Mouse (Mus musculus): ENCODE data around the gene Gm5129. TPM values are rescaled to one million over a fixed set of nuclear protein-coding genes. Genes with fewer than 3 reads are reported as not detected.
"Not testable (repeated sequence)": the region's sequence is repeated elsewhere in the genome, so short reads cannot be mapped to it uniquely, and the experiment has no call there.

Gene Gm5129
- total RNA-seq (2021) (1 to 10 TPM in 1 of 2 experiments, not detected in 1; 1.7 TPM), polyA plus RNA-seq (2012; rRNA removed) (not detected in 2 replicates)
- long read RNA-seq, partial matches to known transcripts: 0 of 1 reads
- long read RNA-seq, other reads (novel, unspliced or antisense): 0 of 1 reads

DNA sequence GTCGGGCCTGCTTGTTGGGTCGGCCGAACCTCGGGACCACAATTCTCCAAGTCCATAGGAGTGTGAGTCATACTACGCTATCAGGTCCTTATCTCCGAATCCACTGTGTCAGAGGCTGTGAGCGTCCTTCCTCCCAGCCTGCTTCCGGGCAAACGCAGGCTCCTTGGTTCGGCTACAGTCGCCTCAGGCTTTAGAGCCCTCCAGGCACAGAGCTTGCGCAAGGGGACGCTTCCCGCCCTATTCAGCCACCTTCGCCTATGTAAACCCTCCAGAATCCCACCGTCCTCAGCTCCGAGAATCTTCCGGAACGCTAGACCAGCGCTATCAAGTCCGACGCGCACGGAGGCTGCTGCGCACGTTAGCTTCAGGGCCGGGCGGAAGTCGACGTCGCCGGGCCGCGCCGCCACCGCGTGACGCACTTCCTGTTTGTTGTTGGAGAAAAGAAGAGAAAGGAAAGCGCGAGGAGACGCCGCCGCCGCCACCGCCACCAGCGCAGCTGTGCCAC, at the start of gene Gm5129, which contains the start of gene Dnajb6:
Gm5129 (minus strand) TSS at position 380 of the 505 bp plus-strand sequence.
Dnajb6 (plus strand) TSS at position 132 of the 505 bp plus-strand sequence.
- peak; percentile 98 for DNase-seq

DNA sequence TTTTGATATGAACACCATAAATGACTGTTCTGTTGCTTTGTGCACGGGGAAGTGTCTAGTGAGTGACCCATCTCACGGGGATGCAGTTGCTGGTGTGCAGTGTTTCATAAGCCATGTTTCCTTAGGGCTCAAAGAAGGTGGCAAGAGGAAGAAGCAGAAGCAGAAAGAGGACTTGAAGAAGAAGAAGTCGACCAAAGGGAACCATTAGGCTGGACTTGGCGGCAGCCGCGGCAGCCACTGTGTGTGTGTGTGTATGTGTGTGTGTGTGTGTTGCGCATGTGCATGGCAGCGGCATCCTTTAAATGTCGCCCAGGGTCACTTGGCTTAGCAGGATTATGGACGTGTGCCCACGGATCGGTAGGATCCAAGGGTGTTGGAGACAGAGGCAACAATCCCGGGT, 49.2 kb upstream of the Gm5129 start:
- DNase-seq: not testable (repeated sequence)

DNA sequence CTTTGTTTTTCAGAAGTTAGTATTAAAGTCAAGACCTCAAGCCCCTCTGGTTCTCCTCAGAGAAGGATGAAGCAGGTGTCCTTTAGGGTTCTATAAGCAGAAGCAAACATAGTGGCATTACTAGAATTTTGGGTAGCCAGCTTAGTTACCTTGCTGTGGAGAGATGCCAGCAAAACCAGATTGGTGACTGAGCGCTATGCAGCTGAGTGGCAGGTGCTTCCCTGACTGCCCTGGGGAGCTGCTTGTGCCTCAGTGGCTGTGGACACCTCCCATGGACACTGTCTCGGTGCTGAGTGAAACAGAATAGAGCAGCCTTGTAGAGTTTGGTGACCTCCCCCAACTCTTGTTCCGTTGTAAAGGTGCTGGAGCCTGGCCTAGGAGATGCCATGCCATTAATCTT, 46.5 kb upstream of the Gm5129 start:
- DNase-seq: no peak

DNA sequence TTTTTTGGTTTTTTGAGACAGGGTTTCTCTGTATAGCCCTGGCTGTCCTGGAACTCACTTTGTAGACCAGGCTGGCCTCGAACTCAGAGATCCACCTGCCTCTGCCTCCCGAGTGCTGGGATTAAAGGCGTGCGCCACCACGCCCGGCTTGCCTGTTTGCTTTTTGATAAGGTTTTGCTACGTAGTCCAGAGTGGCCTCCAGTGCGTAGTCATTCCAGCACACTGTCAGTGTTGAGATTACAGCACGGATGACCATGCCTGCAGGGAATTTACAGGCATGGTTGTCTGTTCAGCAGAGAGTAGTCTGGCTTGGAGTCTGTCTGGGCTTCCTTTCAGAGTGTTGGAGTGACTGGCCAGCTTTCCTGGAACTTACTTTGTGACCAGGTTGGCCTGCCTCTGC, 44.0 kb upstream of the Gm5129 start:
- DNase-seq: not testable (repeated sequence)

DNA sequence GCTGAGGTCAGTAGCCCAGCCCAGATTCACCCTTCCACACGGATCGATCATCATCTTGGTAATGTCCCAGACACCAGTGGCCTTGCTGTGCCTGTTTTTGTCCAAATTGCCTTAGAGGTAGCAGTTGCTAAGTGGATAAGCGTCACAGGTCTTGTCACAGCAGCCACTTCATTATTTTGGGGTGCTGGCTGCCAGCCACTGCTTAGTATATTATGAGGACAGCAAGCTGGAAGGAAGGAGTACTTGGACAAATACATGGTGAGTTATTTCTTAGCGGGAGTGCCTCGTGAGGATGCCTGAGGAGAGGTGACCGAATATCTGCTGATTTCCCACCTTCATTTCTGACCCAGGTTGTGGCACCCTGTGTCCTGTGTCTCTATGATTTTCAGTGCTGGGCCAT, 42.3 kb upstream of the Gm5129 start:
- DNase-seq: no peak

DNA sequence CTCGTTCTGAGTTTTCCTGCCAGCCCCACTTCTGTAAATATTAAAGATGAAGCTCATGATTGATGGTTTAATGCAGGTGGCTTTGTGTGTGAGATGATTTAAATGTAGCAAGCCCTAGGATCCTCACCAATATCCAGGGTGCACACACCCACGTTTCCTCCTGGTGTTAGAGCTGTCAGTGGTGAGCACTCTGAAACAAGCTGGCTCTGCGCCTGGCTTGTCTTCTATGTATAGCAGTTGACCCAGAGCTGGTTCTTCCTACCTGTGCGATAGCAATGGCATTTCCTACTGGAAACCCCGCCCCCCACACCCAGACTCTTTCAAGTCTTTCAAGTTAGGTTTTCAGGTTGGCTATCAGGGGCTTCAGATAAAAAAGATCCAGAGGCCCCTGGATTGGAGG, 39.7 kb upstream of the Gm5129 start:
- DNase-seq: no peak

DNA sequence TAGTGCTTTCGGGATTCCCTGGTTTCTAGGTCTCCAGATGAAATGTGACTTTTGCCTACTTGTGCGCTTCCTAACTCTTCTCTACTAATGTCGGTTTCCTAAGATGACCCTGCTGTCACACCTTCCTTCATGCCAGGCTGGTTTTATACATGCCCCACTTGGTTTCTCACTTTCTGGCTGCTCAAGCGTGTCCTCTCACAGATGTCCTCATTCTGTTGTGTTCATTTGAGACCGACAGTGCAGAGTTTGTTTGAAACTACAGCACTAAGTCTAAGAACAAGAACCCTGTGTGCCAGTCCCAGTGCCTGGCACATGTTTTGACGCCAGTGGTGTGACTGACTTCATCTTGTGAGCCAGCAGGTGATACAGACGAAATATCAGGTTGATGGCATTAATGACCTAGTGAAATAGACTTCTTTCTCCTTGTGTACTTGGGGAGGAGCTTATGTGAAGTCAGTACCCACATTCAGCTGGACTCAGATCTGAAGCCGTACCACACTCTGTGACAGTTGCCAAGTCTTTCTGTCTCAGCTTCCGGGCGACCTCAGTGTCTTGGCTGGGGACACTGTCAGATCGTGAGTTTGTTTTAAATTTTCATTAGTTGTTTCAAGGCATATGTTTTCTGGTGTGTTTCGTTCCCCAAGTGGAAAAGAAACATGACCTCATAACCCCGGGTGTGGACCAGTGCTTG, 37.9 kb upstream of the Gm5129 start:
- DNase-seq: no peak

DNA sequence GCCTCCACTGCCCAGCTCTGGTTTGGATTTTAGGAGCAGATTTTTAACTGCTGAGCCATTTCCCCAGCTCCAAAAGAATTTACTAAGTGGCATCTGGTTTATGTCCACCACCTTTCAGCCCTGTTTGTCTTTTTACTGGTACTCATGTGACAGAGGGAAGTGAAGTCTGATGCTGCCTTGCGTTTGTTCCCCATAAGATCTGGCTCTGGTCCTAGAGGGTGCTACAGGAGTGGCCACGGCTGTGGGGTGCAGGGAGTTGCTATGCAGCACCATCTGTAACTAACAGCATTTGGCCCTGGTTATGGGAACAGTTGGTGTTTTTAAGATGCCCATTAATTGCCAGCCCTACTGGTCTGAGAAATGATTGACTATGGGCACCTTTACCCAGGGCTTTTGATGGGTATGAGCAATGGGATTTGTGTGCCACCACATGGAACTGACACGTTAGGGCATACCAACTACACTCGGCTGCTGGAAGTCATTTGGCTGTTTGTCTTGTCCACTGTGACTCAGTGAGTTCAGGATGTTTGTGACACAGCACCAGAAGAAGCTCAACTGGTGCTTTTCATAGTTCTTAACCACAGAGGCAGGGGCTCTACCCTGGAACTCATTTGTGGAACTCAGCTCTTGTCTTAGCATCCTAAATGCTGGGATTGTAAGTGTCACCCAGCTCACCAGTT, 37.1 kb upstream of the Gm5129 start:
- DNase-seq: no peak

DNA sequence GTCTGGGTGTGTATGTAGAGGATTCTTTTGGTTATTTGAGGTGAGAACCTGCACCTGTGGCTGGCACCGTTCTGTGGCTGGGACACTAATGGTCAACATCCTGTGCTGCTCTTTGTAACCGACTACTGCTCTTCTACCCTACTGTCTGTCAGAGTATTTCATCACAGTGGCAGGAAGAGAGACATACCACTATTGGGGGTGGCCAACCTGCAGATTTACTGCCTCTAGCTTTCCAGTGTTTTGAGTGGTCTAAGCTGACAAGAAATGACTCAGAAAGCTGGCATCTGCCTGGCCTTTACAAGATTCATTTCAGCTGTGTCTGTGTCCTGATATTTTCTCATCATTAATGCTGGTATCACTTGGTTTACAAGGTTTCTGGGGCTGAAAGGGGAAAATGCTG, 36.3 kb upstream of the Gm5129 start:
- peak; percentile 34 for DNase-seq

DNA sequence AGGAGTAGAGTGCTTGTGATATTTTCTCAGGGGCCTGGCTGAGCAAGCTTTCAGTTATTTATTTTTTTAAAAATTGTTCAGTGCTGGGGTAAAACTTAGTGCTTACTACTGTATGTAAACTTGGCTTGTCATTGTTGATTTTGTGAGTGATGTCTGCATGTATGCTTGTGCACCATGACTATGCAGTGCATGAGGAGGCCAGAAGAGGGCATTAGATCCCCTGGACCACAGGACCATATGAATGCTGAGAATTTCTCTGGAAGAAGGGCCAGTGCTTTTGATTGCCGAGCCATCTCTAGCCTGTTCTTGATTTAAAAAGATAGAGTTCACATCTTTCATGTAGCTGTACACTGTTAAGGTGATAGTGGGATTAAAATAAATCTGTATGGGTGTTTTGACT, 35.2 kb upstream of the Gm5129 start:
- no peak for DNase-seq

DNA sequence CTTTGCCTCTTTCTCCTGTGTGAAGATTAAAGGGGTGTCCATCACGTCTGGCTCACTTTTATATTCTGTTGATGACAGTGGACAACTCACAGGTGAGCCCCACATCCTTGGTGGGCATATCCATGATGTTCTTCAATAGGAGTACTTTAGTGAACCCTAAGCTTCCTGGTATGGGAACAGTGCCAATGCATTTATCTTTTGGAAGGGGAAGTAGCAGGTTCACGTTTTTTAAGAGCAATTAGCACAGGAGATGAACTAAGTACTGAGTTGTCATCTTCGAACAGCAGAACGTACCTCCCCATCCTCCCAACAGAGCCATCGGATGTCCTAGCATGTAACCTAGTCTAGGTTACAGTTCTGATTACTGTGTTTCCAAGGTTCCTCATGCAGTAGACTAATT, 23.6 kb upstream of the Gm5129 start:
- no peak for DNase-seq

DNA sequence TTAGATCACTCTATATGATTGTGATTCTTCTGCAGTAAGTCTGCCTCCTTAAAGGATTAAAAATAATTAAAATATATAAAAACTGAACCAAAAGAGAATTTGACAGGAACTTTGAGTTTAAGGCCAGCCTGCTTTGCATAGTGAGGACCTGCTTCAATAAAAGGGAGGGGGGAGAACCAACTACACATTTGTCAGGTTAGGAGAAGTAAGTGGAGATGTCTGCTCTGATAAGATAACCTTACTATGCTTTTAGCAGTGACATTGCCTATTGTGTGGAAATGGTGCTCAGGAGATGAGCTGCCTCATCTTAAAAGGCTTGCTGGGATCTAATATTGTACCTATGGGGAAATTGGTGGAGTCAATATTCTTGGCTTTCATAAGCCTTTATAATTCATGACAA, 17.2 kb upstream of the Gm5129 start:
- no peak for DNase-seq

DNA sequence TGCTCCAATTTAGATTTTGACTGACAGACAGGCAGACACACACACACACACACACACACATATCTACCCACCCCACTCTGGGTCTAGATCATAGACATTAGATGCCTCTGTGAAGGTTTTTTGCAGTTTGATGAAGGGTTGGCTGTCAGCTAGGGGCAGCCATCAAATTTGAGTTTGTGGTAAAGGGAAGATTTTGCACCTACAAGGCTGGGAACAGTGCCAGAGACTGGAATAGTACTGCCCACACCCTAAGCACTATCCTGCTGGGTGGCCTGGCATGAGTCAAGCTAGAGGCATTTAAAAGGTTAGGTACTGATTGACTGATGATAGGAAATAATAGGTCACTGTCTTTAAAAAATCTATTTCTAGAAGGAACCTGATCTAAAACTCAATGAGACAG, 15.6 kb upstream of the Gm5129 start:
- DNase-seq: peak; percentile 39

DNA sequence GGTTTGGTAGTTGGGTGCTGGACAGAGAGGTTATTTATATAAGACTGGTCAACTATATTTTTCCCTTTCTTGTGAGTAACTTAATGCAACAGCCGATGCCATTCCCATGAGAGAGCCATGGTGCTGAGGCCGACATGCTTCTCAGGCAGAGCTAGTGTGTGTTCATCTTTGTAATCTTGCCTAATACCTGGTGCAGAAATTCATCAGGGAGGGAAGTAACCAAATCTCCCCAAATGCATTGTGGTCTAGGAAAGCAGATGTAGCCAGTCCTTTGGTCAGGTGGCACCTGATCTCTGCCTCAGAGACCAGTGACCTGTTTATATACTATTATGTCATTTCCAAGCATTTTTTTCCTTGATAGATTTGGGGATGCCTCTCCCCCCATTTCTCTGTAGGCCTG, 11.9 kb upstream of the Gm5129 start:
- no peak for DNase-seq

DNA sequence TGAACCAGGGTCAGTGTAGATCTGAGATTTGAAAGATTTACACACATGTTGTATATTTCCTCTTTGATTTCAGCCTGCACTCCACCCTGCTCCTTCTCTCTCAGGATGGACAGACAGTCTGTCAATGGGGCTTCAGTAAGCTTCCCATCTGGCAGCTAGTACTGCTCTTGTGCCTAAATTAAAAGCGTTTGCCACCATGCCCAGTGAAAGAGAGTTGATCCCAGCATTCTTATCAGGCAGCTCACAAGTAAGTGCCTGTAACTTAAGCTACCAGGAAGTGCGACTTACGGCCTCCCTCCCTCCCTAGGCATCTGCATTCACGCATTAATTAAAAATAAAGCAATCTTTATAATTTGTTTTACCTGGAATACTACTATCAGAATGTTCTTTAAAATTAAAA, 5.4 kb upstream of the Gm5129 start:
- DNase-seq: no peak

DNA sequence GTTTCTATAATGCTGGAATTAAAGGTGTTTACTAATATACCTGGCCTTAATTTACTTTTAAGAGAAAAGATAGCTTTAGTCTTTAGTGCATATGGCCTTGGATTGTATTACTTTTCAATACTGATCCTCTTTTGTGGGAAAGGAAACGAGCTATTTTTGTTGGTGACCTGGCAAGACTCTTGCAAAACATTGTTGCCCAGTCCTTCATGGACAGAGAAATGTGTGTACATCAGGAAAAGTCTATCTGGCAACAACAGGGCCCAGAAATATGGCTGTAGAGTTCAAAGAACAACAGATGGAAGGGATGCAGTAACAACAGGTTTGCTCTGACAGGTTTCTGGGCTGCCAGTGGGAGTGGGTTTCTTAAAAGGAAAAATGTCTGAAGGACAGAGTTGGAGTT, 4.9 kb upstream of the Gm5129 start:
- no peak for DNase-seq

DNA sequence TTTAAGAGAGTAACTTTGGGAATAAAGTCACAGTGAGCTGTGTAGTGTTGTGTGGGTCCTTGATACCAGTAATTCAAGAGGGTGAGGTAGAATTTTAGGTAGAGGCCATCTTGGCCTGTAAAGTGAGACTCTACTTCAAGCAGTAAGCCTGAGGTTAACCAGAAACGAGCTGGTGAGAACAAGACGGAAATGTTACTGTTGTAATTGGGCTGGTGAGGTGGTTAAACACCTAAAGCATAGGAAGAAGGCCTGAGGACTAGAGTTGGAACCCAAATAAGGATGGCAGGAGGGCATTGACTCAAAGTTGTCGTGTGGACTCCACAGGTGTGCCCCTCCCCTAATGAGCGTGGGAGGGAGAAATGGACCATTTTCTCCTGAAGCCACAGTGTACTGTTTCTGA, 2.3 kb upstream of the Gm5129 start:
- DNase-seq: no peak

DNA sequence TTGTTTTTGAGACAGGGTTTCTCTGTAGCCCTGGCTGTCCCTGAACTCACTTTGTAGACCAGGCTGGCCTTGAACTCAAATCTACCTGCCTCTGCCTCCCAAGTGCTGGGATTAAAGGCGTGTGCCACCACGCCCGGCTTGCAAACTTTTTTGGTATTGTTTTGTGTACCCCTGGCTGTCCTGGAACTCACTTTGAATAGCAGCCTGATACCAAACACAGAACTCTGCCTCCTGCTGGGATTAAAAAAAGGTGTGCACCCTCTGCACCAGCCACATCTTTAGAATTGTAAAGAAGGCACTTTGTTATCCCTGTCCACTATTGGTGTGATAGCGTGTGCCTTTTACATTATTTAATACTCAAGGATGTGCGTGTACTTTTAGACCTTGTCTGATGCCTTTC, 1.7 kb upstream of the Gm5129 start:
- no peak for DNase-seq

DNA sequence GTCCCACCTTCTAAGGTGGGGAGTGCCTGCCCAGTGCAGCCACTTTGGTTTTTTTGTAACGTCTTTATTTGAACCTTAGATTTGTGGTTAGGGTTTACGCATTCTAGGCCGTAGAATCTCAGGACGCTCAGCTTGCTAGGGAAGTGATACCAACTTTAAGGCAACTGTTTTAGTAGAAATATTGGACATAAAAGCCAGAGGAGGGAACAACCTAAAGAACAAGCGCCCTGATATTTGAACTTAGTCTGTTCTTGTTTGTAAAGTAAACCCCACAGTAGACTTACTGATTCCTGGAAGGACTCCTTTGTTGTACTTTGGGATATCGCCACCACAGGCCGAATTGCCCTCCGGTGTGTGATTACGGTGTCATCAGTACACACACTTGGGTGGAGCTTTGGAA, 1.2 kb upstream of the Gm5129 start:
- DNase-seq: no peak

DNA sequence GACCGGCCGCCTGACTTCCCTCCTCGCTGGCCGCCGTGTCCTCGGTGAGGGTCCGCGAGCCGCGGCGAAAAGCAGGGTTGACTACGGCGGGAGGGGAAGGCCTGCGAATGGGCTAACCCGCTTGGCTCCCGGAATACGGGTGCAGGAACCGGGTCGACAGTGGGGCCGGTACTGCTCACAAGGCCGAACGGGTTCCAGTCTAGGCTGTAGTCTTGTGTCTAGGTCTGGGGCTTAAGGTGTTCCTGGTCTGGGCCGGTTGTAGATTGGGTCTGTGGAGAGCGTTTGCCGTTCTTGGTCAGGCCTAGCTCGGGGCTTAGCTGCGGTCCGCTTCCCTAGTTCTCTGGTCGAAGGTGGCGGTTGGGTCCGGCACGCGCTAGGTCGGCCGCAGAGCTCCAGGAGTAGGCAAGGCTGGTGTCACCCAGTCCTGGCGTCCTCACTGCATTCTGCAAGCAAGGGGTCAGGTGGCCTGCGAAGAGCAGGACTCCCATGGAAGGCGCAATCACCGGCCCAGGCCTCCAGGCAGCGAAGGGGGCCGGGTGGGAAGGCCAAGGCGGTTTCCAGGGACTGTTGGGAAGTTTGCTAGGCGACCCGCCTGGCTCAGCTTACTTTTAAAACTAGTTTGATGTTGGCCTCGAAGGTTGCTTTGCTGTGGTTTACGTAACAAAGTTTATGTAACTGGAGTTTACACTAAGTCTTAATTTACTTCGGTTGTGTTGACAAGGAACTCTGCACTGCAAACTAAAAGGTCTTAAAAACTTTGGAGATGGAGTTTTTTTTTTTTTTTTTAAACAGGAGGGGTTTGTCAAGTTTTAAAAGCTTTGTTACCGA, 551 bp upstream of the Gm5129 start:
- no peak for DNase-seq

DNA sequence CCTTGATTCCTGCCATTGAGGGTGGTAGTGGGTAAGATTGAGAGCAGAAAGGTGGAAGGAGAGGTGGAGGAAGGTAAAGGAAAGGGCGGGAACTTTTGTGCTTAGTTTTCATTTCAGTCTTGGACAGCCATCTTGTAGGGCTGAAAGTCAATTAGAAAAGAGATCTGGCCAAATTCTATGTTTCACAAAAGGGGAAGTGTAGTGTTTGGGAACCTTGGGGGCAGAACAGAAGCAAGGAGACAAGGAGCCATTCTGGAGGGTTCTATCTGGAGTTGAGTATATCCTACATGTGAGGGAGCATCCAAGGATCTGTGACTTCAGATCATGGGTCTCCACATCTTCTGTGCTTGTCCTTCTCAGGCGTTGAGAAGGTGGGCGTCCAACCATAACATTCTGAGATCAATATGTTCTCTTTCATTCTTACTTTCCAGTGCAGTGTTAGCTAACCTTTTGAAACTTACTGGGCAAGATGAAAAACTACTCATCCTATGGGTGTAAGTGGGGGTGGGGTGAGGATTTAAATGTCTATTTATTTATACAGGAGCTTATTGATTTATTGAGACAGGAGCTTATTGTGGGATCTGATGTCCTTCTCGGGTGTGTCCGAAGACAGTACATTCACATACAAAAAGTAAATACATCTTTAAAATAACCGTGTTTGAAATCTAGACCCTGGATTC, 765 bp downstream of the Gm5129 start:
- no peak for DNase-seq

DNA sequence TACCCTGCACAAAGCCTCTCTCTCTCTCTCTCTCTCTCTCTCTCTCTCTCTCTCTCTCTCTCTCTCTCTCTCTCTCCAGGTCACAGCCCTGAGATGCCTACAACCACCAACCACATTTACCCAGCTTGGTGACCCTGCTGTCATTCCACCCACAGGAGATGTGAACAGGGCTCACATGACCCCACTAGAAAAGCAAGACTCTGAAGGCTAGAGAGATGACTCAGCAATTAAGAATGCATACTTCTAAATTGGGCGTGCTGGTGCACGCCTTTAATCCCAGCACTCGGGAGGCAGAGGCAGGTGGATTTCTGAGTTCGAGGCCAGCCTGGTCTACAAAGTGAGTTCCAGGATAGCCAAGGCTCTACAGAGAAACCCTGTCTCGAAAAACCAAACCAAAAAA, 9.7 kb downstream of the Gm5129 start:
- not testable (repeated sequence) for DNase-seq

All from adrenal gland, adult 2 months (tissue).